Mouse (Mus musculus) CH12.LX (cell line): ENCODE data around the gene Amigo1. TPM values are rescaled to one million over a fixed set of nuclear protein-coding genes. Genes with fewer than 3 reads are reported as not detected.
A peak's percentile ranks its signal among the peaks of the same experiment; 100 is the strongest.

Experiments
- DNase-seq: peaks from one replicate; pipeline ENCODE4 v3.0.0-alpha.2; 2013; ENCODE audit errors: extremely low read depth
- H3K27ac ChIP-seq: 2 replicates; pipeline ENCODE4 v1.5.1; 2012; ENCODE audit warnings: low read depth, mild to moderate bottlenecking, control low read depth, moderate library complexity; ENCODE audit not compliant: insufficient read depth
- H3K27me3 ChIP-seq: replicated peaks from 2 replicates; pipeline ENCODE3; 2012; ENCODE audit warnings: inconsistent platforms
- H3K36me3 ChIP-seq, 2 experiments: replicated peaks in 1 of 2; 2 replicates each; pipeline versions ENCODE3 to v1.6.1; 2012; ENCODE audit warnings: inconsistent platforms in 1 of 2, low read length in 1 of 2, mild to moderate bottlenecking in 1 of 2, mixed read lengths in 1 of 2, moderate library complexity in 1 of 2; ENCODE audit not compliant: control insufficient read depth in 1 of 2, insufficient read depth in 1 of 2
- H3K4me1 ChIP-seq, 2 experiments: 2 replicates each; pipeline ENCODE4 v1.6.1; 2012; ENCODE audit warnings: inconsistent platforms in 1 of 2, moderate library complexity in 1 of 2; ENCODE audit not compliant: insufficient read depth in 2 of 2, control insufficient read depth in 1 of 2
- H3K4me2 ChIP-seq: 2 replicates; pipeline ENCODE4 v1.6.1; 2012; ENCODE audit warnings: low read depth, mild to moderate bottlenecking, control low read depth; ENCODE audit not compliant: poor library complexity, insufficient read depth, severe bottlenecking
- H3K4me3 ChIP-seq, 3 experiments: fragments of 150-350 bp in 1 of 3; sonication (generic) in 1 of 3; replicated peaks in 1 of 3; 2 replicates each; pipeline versions ENCODE3 to v1.5.1; 2011 to 2012; ENCODE audit warnings: low read depth in 2 of 3, low read length in 2 of 3, mild to moderate bottlenecking in 2 of 3, moderate library complexity in 2 of 3, control low read depth in 1 of 3, improper control_type of control experiment in 1 of 3, inconsistent platforms in 1 of 3, mixed read lengths in 1 of 3; ENCODE audit not compliant: poor library complexity in 1 of 3
- H3K79me2 ChIP-seq: replicated peaks from 2 replicates; pipeline ENCODE4 v1.6.1; 2012; ENCODE audit warnings: mild to moderate bottlenecking, moderate library complexity; ENCODE audit not compliant: control insufficient read depth, poor library complexity, insufficient read depth, severe bottlenecking; ENCODE audit errors: extremely low read depth
- H3K9ac ChIP-seq: 2 replicates; pipeline ENCODE4 v1.6.1; 2012; ENCODE audit warnings: low read depth, mild to moderate bottlenecking, control low read depth, moderate library complexity; ENCODE audit not compliant: insufficient read depth
- H3K9me3 ChIP-seq: replicated peaks from 2 replicates; pipeline ENCODE3; 2012; ENCODE audit warnings: low read length, inconsistent platforms, mixed read lengths
- BHLHE40 ChIP-seq: IDR thresholded peaks from 2 replicates; pipeline ENCODE4 v1.6.1; 2011; ENCODE audit warnings: mild to moderate bottlenecking, low read depth, low read length, improper control_type of control experiment
- CHD1 ChIP-seq: IDR thresholded peaks from 2 replicates; pipeline ENCODE4 v1.6.1; 2012; ENCODE audit warnings: low read depth, low read length, improper control_type of control experiment, inconsistent platforms
- CTCF ChIP-seq, 2 experiments: IDR thresholded peaks in 1 of 2; conservative IDR thresholded peaks in 1 of 2; 2 replicates each; pipeline ENCODE4 v1.5.1; 2011 to 2012; ENCODE audit warnings: low read depth in 2 of 2, low read length in 2 of 2, improper control_type of control experiment in 1 of 2, inconsistent platforms in 1 of 2, mild to moderate bottlenecking in 1 of 2, moderate library complexity in 1 of 2
- E2F4 ChIP-seq: IDR thresholded peaks from 2 replicates; pipeline ENCODE4 v1.6.1; 2011; ENCODE audit warnings: low read depth, low read length, improper control_type of control experiment; ENCODE audit not compliant: insufficient replicate concordance
- ELF1 ChIP-seq: IDR thresholded peaks from 2 replicates; pipeline ENCODE4 v1.6.1; 2014; ENCODE audit warnings: low read depth, mild to moderate bottlenecking, inconsistent platforms, low read length, improper control_type of control experiment
- EP300 ChIP-seq: IDR thresholded peaks from 2 replicates; pipeline ENCODE4 v1.6.1; 2011; ENCODE audit warnings: low read length, improper control_type of control experiment
- GABPA ChIP-seq: IDR thresholded peaks from 2 replicates; pipeline ENCODE4 v1.6.1; 2012; ENCODE audit warnings: low read depth, low read length, improper control_type of control experiment, inconsistent platforms; ENCODE audit not compliant: insufficient replicate concordance
- IRF4 ChIP-seq: IDR thresholded peaks from 2 replicates; pipeline ENCODE4 v1.6.1; 2014; ENCODE audit warnings: low read depth, mild to moderate bottlenecking, inconsistent platforms, low read length, improper control_type of control experiment
- JUN ChIP-seq: IDR thresholded peaks from 2 replicates; pipeline ENCODE4 v1.6.1; 2011; ENCODE audit warnings: low read depth, mild to moderate bottlenecking, low read length, improper control_type of control experiment, moderate library complexity; ENCODE audit not compliant: insufficient read depth
- JUND ChIP-seq: conservative IDR thresholded peaks from 2 replicates; pipeline ENCODE4 v1.6.1; 2011; ENCODE audit warnings: low read depth, low read length, improper control_type of control experiment
- KAT2A ChIP-seq: IDR thresholded peaks from 2 replicates; pipeline ENCODE4 v1.6.1; 2012; ENCODE audit warnings: low read length, improper control_type of control experiment, inconsistent platforms; ENCODE audit not compliant: insufficient replicate concordance
- MAFK ChIP-seq: IDR thresholded peaks from 2 replicates; pipeline ENCODE4 v1.6.1; 2011; ENCODE audit warnings: low read length, improper control_type of control experiment; ENCODE audit not compliant: insufficient replicate concordance
- MAZ ChIP-seq: IDR thresholded peaks from 2 replicates; pipeline ENCODE4 v1.6.1; 2012; ENCODE audit warnings: low read depth, mild to moderate bottlenecking, inconsistent platforms, low read length, improper control_type of control experiment, moderate library complexity
- MEF2A ChIP-seq: IDR thresholded peaks from 2 replicates; pipeline ENCODE4 v1.6.1; 2014; ENCODE audit warnings: low read depth, mild to moderate bottlenecking, inconsistent platforms, low read length, improper control_type of control experiment, borderline replicate concordance
- MXI1 ChIP-seq: IDR thresholded peaks from 2 replicates; pipeline ENCODE4 v1.6.1; 2011; ENCODE audit warnings: mild to moderate bottlenecking, low read depth, low read length, improper control_type of control experiment
- MYC ChIP-seq: IDR thresholded peaks from 2 replicates; pipeline ENCODE4 v1.6.1; 2011; ENCODE audit warnings: low read depth, mild to moderate bottlenecking, improper control_type of control experiment, low read length
- PAX5 ChIP-seq: IDR thresholded peaks from 2 replicates; pipeline ENCODE4 v1.6.1; 2012; ENCODE audit warnings: low read length, inconsistent platforms, mixed read lengths
- POLR2A ChIP-seq: IDR thresholded peaks from 2 replicates; pipeline ENCODE4 v1.6.1; 2011; ENCODE audit warnings: low read depth, mild to moderate bottlenecking, improper control_type of control experiment, low read length
- RAD21 ChIP-seq: IDR thresholded peaks from 2 replicates; pipeline ENCODE4 v1.6.1; 2011; ENCODE audit warnings: low read depth, mild to moderate bottlenecking, low read length, improper control_type of control experiment, moderate library complexity
- SIN3A ChIP-seq: IDR thresholded peaks from 2 replicates; pipeline ENCODE4 v1.6.1; 2012; ENCODE audit warnings: low read length, improper control_type of control experiment, inconsistent platforms
- SMC3 ChIP-seq: IDR thresholded peaks from 2 replicates; pipeline ENCODE4 v1.6.1; 2011; ENCODE audit warnings: low read depth, low read length, improper control_type of control experiment
- TBP ChIP-seq: conservative IDR thresholded peaks from 2 replicates; pipeline ENCODE4 v1.6.1; 2011; ENCODE audit warnings: low read depth, low read length, improper control_type of control experiment
- UBTF ChIP-seq: IDR thresholded peaks from 2 replicates; pipeline ENCODE4 v1.6.1; 2012; ENCODE audit warnings: low read depth, mild to moderate bottlenecking, inconsistent platforms, low read length, improper control_type of control experiment, moderate library complexity
- ZC3H11A ChIP-seq: IDR thresholded peaks from 2 replicates; pipeline ENCODE4 v1.6.1; 2012; ENCODE audit warnings: low read depth, mild to moderate bottlenecking, inconsistent platforms, low read length, improper control_type of control experiment
- dilution Hi-C: fragments of 300-500 bp; cut with MboI; formaldehyde crosslinking; loops from 2 replicates; pipeline ENCODE4 v1.14.3; 2020; ENCODE audit warnings: low sequenced_read_pairs; ENCODE audit not compliant: extremely low pct_unique_long_range_greater_than_20kb, extremely low pct_ligation_motif_present
- in situ Hi-C: fragments of 300-500 bp; cut with MboI; formaldehyde crosslinking; loops from 3 replicates; pipeline ENCODE4 v1.14.3; 2019; ENCODE audit warnings: low sequenced_read_pairs, low pct_ligation_motif_present, low pct_unique_long_range_greater_than_20kb, mixed read lengths
- polyA plus RNA-seq: library from polyadenylated mRNA; unstranded; fragments of >175 nt; gene quantifications from 2 replicates; pipeline ENCODE4 v1.2.1, GENCODE M21; 2012; ENCODE audit warnings: low read depth; ENCODE audit not compliant: insufficient read length
- total RNA-seq, 2 experiments: library from RNA; depleted of rRNA; stranded (reverse); fragments of 300-350 nt in 1 of 2; fragments of >200 nt in 1 of 2; gene quantifications; 2 replicates each; pipeline ENCODE4 v1.2.3; 2012 to 2014

The Amigo1 gene
- total and polyA plus RNA-seq, 3 experiments = 0.21 to 0.59 TPM; not detected in 1

DNA sequence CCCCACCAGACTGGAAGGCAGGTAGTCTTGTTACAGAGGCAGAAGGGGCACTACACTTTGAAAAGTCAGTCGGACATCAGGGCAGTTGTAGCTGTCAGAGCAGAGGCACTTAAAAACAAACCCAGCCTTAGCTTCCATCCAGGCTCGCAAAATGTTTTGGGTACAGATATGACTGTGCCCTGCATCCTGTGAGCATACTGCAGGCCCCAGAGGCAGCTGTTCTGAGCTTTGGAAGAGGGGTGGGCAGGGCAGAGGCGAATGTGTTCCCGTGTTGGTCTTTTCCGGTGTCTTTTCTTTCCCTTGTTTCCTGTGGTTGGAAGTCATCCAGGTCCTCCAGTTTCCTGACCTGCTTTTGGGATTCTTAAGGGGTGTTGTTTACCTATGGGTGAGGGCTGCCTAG lies 3.8 kb downstream of the Amigo1 start:
- Histone ChIP-seq H3K4me1 (peaks cover 7 to 15% of the 10 kb centered on the region in 2 experiments), H3K4me3 (no peak overlapping the region), H3K36me3 (peaks cover 0 to 5% of the 10 kb centered on the region in 2 experiments), H3K9me3 (no peaks in the 10 kb centered on the region), H3K79me2 (no peaks in the 10 kb centered on the region), H3K27ac (no peak overlapping the region), H3K9ac (no peak overlapping the region), H3K27me3 (peaks cover 31% of the 10 kb centered on the region), H3K4me2 (peak overlapping the region; percentile 29; the same call in 1 of the 2 replicates)
- TF ChIP-seq JUND (0 out of 2 replicates have a peak, but pooled peaks have one; percentile 23), UBTF (no peak), MEF2A (no peak; the same call in 1 of the 2 replicates), CHD1 (no peak), IRF4 (peak; percentile 74; the same call in 1 of the 2 replicates), BHLHE40 (0 out of 2 replicates have a peak, but pooled peaks have one; percentile 15)
- dilution Hi-C loops (no loop called here), in situ Hi-C loops (no loop called here)
- DNase-seq = no peak

GRCm38 (mm10) chr3:108193686-108194085 lies 7.6 kb downstream of the Amigo1 start:
- peaks cover 11 to 22% of the 10 kb centered on the region in 2 experiments for H3K4me1 ChIP-seq
- no peak overlapping the region for H3K4me2 ChIP-seq
- no peak overlapping the region for H3K9ac ChIP-seq
- peaks cover 0 to 40% of the 10 kb centered on the region in 2 experiments for H3K36me3 ChIP-seq
- H3K79me2 ChIP-seq = no peaks in the 10 kb centered on the region
- no peaks in the 10 kb centered on the region for H3K27me3 ChIP-seq
- no peak for DNase-seq
- no peaks in the 10 kb centered on the region for H3K9me3 ChIP-seq
- no peak overlapping the region for H3K4me3 ChIP-seq
- TF ChIP-seq RAD21 (no peak), SIN3A (no peak), MYC (no peak), POLR2A (no peak), SMC3 (no peak)
- dilution Hi-C loops (no loop called here), in situ Hi-C loops (no loop called here)
- no peak overlapping the region for H3K27ac ChIP-seq

GRCm38 (mm10) chr3:108195287-108195686 lies 9.2 kb downstream of the Amigo1 start:
- H3K27ac ChIP-seq = no peak overlapping the region
- no peak overlapping the region for H3K4me2 ChIP-seq
- H3K79me2 ChIP-seq = no peaks in the 10 kb centered on the region; the same call in 1 of the 2 replicates
- no peak for TF ChIP-seq CTCF (conservative IDR thresholded peaks at IDR 0.05 in 1 of 2, IDR thresholded peaks at IDR 0.05 in 1 of 2; ENCODE audit: low read depth in 2 of 2, low read length in 2 of 2)
- TF ChIP-seq E2F4 = no peak
- peak; percentile 54 for TF ChIP-seq EP300
- peak; percentile 47; the same call in 1 of the 2 replicates for TF ChIP-seq JUN
- no peak for TF ChIP-seq MXI1
- no peak for TF ChIP-seq ZC3H11A
- no peak for TF ChIP-seq MAFK
- no peak for TF ChIP-seq PAX5
- TF ChIP-seq UBTF = no peak
- peak; percentile 69 for TF ChIP-seq JUND
- peak; percentile 44; the same call in 1 of the 2 replicates for TF ChIP-seq BHLHE40
- no peak for TF ChIP-seq TBP
- no peak for TF ChIP-seq MAZ
- no peak for TF ChIP-seq MEF2A
- no peak for TF ChIP-seq ELF1
- TF ChIP-seq KAT2A = no peak
- TF ChIP-seq GABPA = no peak
- H3K9ac ChIP-seq = no peak overlapping the region
- no peaks in the 10 kb centered on the region for H3K9me3 ChIP-seq
- DNase-seq = no peak
- dilution Hi-C loops (no loop called here), in situ Hi-C loops (no loop called here)
- H3K27me3 ChIP-seq = no peaks in the 10 kb centered on the region
- peaks cover 15 to 23% of the 10 kb centered on the region in 2 experiments for H3K4me1 ChIP-seq
- peaks cover 0 to 48% of the 10 kb centered on the region in 2 experiments for H3K36me3 ChIP-seq
- no peak overlapping the region for H3K4me3 ChIP-seq
